Mouse (Mus musculus): ENCODE results near the gene Psma7.

GRCm38 (mm10) chr2:180047580-180047979, 5.3 kb upstream of the Psma7 start:
- no peak for TF ChIP-seq EP300 (IDR thresholded peaks at IDR 0.05; ENCODE audit: low read depth in 1 of 2, low read length in 2 of 2)
- no peak for TF ChIP-seq ZKSCAN1 (IDR thresholded peaks at IDR 0.05; ENCODE audit: low read depth, low read length)
- no peak for TF ChIP-seq POLR2A (IDR thresholded peaks at IDR 0.05; ENCODE audit: control insufficient read depth in 1 of 2, insufficient read depth in 1 of 2, low read depth in 1 of 2, low read length in 2 of 2, poor library complexity in 1 of 2)
- no peak for TF ChIP-seq RAD21 (IDR thresholded peaks at IDR 0.05; ENCODE audit: low read depth, low read length)
- TF ChIP-seq RCOR1 (IDR thresholded peaks at IDR 0.05; ENCODE audit: low read depth, low read length), result no peak
- no peak for TF ChIP-seq CTCF (IDR thresholded peaks at IDR 0.05 in 2 of 3, conservative IDR thresholded peaks at IDR 0.05 in 1 of 3; ENCODE audit: control insufficient read depth in 1 of 3, insufficient read depth in 1 of 3, low read depth in 2 of 3, low read length in 3 of 3, poor library complexity in 1 of 3, severe bottlenecking in 1 of 3)
- no peak for TF ChIP-seq ETS1 (IDR thresholded peaks at IDR 0.05; ENCODE audit: low read depth, low read length)
- TF ChIP-seq NELFE (IDR thresholded peaks at IDR 0.05; ENCODE audit: low read depth, low read length), result no peak
- no peak for TF ChIP-seq UBTF (IDR thresholded peaks at IDR 0.05; ENCODE audit: borderline replicate concordance, insufficient read depth, low read depth, low read length)
- no peak for TF ChIP-seq MYB (IDR thresholded peaks at IDR 0.05; ENCODE audit: low read depth, low read length)
- no peak for TF ChIP-seq TCF12 (IDR thresholded peaks at IDR 0.05; ENCODE audit: low read depth, low read length)
- no peak for TF ChIP-seq TBP (IDR thresholded peaks at IDR 0.05; ENCODE audit: low read depth, low read length)
